Mouse (Mus musculus): ENCODE data around the gene Olfr1392.
A peak's percentile ranks its signal among the peaks of the same experiment; 100 is the strongest.

DNA sequence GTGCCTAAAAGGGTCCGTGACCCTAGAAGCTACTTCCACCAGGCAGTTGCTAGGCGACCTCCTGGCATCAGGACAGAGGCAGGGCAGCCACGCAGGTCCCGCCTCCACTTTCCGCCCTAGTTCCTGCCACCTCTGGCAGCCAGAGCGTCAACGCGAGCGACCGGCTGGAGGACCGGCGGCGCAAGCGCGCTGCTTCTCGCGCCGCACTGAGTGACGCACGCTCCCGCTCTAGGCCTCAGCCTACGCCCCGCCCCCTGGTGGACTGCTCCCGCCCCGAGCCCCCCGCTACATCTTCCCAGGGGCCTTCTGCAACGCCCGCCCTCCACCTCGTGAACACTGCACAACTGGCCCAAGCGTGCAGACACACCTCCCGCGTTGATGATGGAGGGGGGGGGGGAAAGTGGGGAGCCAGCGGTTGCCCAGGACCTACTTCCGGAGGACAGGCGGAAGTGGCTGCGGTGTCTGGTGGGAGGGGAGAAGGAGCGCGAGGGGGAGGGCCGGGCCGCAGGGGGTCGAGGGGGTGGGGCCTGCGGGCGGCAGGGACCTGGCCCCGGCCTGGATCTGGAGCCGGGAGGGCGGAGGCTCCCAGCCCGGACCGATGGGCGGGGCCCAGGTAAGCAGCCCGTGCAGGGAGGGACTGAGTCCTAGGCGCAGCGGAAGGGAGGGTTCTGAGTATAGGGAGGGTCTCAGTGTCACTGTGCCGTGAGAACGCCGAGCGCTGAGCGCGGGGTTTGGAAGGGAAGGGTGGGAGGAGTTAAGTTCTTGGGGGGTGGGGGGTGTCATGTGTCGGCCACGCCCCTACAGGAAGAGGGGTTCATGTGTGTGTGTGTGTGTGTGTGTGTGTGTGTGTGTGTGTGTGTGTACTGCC is 41.1 kb upstream of the Olfr1392 start, which contains the start of gene Mgat1:
- TF ChIP-seq CTCF (IDR thresholded peaks at IDR 0.05; ENCODE audit: low read depth) (peak; percentile 56), EP300 (IDR thresholded peaks at IDR 0.05; ENCODE audit: low read depth) (no peak)

Data from liver, embryonic 14.5 days (tissue).